Mouse (Mus musculus) layer of hippocampus, postnatal 36 days (tissue): ENCODE data around the gene Shank2. TPM values are rescaled to one million over a fixed set of nuclear protein-coding genes. Genes with fewer than 3 reads are reported as not detected.

Experiments
- DNase-seq, 2 experiments: peaks; one replicate each; pipeline ENCODE4 v3.0.0; 2022
- total RNA-seq, 2 experiments: library from RNA; stranded (reverse); gene quantifications; 2 replicates each; pipeline ENCODE4 v1.2.3; 2021

Shank2 gene
- total RNA-seq, 2 experiments from 2014 or later: 121 to 138 TPM

- peak in 1 of 2 experiments; percentile 20 for DNase-seq
These were observed 172.6 kb downstream of the Shank2 start for GRCm38 (mm10) chr7:144174329-144174728.

GRCm38 (mm10) chr7:144175025-144175424 lies 173.3 kb downstream of the Shank2 start:
- no peak for DNase-seq

- DNase-seq: peak; percentile 62 to 65
These were observed 173.9 kb downstream of the Shank2 start for GRCm38 (mm10) chr7:144175481-144176233.

DNA sequence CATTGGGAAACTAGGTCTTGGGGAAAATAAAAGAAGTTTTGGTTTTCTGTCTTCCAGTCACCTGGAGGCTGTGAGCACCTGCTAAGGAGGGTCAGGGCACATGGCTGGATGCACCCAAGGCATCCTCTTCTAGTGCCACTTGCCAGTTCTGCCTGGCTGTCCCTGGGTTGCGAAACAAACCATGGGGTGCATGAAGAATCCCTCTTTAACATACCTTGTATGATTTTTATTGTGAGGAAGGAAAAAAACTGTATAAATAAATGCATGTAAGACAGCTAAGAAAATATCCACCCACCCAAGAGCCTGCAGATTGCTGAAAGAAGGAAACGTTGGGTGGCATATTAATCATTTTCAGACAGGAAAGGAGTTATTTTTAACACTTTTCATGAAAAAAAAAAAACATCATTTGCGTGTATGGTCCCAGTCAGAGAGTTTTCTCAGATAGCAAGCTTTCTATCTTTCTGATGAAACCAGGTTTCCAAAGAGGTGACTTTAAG lies 174.6 kb downstream of the Shank2 start:
- no peak for DNase-seq

DNA sequence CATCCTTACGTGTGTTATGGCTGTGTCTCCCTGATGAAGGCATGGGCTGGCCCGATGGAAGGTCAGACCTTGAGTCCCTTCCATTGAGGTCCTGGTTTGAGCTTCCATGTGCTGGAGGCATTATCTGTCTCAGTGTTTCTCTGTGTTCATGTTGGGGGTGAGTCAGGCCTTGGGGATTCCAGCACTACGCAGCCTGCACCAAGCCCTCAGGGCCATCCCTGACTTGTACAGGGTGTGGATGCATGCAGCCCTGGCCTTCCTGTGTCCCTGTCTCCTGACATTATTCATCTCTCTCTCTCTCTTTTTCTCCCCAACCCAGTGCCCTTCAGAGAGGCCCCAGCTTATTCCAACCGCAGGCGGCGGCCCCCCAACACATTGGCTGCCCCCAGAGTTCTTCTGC lies 177.7 kb downstream of the Shank2 start:
- DNase-seq: no peak

DNA sequence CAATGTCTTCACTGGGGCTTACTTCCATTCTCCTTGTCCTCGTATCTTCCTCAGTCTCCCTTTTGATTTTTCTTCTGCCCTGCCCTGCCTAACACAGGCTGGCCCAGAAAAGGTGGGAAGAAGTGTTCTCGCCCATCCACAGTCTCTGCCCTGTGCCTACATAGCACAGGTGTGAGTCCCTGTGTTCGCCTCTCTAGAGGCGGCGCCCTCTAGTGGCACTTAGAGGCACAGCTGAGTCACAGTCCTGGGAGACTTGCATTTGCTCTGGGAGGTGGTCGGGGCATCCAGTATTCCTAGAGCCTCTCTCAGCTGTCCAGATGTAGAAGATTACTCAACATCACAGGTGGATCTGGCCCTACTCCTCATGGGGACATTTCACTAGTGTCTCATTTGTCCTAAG lies 179.2 kb downstream of the Shank2 start:
- DNase-seq: peak in 1 of 2 experiments; percentile 57

GRCm38 (mm10) chr7:144187869-144188430 lies 186.2 kb downstream of the Shank2 start:
- DNase-seq: no peak

DNA sequence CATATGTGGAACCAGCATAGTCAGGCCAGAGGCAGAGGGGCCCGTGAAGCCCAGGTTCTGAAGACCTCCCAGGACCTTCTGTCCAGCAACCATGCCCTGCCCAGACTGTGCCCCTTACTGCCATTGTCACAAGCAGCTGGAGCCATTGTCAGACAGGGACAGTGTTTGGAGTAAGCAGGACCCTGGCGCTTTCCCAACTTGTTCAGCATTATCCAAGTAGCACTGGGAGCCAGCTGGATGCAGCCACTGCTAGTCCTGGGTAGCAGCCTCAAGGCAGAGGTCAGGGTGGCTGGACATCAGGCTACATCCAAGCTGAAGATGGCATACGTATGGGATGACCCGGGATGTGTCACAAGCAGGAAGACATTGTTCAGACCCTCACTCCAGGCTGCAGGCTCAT lies 187.7 kb downstream of the Shank2 start:
- DNase-seq: no peak

DNA sequence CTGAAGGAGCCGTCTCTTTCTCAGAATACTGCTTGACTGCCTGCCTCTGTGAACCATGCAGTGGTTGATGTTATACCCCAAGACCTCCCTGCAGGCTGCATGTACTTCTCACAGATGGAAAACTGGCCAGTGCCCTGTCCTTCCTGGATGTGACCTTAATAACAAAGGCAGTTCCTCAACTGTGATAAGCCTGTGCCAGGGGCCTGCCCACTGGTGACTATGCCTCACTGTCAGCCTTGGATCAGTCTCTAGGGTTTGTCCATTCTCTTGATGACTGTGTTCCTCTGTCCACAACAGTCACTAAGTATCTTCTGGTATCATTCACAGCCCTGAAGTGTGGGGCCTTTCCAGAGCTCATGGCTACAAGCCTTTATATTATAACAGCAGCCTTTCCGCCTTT lies 196.8 kb downstream of the Shank2 start:
- DNase-seq: no peak

DNA sequence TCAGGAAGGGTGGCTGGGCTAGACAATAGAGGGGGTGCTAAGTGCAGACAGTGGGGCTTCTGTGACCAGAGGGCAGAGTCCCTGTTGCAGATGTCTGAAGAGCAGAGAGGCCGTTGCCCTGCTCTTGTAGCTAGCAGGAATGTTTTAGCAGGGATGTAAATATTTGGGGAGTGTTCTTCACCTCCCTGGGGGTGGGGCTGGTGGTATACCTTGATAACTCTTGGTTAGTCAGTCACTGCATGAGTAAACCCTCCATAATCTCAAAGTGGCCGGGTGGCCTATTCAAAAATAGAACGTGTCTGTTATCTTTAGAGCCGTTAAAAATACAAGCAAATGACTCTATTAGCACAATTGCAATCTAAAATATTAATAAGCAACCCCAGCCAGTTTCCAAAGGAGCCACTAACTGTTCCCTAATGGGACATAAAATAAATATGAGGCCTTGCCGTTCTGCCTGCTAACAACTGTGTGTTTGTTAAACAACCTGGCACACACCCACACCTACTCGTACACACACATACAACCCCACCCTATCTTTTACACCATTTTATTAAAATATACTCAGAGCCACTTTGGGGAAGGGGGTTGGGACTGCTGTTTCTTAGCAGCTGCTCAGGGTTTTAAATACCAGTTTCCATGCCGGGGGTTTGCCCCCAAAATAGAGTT lies 200.4 kb downstream of the Shank2 start:
- no peak for DNase-seq

DNA sequence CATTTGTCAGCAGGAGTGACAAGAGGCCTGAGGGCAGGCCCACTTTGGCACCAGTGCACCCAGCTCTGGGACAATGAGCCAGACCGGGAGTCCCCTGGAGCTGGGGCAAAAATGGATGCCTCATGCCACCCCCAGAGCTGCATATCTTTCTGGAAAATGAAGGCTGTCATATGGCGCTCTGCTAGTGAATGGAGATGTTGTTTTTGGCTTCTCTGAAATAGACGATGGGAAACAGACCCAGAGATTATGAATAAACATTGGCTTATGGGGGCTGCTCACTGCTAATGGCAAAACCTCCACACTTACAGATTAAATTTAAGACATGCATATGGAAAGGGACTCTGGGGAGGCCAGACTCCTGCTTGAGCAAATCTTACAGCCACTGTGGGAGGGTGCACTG lies 202.6 kb downstream of the Shank2 start:
- DNase-seq: peak in 1 of 2 experiments; percentile 20

DNA sequence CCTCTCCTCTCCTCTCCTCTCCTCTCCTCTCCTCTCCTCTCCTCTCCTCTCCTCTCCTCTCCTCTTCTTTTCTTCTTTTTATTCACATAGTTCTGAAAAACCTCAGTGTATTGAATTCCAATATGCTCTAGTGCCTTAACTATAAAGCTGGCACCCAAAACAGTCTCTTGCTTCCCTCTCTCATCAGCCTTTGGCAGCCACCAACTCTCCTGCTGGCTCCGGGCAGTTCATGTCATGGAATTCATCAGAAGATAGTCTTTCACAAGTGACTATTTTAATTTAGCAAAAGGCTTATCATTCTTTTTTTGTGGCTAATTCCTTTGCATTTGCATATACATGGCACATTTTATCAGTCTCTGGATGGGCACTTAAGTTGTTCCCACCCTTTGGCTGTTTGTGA lies 203.4 kb downstream of the Shank2 start:
- no peak for DNase-seq

DNA sequence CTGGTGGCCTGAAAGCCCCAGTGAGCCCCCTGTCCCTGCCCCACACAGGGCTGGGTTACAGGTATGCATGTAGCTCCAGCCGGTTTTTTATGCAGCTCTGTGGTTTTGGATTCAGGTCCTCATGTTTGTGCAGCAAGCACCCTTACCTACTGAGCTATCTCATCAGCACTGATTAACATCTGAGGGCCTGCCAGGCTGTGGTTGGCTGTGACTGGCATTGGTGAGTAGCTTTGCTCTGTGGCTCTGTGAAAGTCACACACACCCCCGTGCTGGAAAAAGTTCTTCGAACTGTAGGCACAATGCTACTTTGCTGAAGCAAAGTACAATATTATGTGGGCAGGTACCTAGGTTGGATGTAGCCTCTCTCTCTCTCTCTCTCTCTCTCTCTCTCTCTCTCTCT lies 204.1 kb downstream of the Shank2 start:
- DNase-seq: no peak

- DNase-seq: no peak
These were observed 204.5 kb downstream of the Shank2 start for GRCm38 (mm10) chr7:144206254-144206653.

DNA sequence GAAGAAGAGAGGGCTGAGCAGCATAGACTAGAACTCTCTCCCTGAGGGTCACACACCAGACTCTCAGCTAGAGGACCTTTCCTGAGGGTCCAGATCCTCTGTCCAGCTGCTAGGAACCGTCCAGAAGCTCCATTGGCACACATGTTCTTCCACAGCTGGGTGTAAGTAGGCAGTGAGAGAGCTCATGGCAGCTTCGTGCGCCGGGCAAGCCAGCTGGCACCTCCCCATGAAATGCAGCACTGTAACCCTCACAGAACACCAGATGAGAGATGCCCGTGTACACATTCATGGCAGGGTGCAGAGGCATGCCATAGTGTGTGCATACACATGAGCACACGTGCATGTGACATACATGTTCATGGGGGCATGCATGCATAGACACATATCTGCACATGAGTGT lies 205.4 kb downstream of the Shank2 start:
- DNase-seq: no peak

DNA sequence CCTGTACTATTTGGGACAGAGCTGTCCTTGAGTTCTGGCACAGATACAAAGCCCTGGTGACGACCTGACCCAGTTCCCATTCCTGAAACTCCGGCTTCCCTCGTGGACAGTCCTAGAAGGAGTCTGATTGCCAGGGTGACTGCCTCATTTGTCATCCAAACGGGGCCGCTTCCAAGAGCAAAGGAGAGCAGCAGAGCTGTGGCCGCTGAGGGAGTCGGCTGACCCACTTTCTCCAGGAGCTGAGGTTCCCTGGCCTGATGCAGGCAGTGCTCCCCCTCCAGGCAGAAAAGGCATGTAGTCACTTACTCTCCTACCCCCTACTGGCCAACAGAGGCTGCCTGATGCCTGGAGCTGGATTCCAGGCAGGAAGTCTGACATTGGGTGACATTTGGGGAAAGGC lies 206.1 kb downstream of the Shank2 start:
- peak; percentile 45 to 69 for DNase-seq

DNA sequence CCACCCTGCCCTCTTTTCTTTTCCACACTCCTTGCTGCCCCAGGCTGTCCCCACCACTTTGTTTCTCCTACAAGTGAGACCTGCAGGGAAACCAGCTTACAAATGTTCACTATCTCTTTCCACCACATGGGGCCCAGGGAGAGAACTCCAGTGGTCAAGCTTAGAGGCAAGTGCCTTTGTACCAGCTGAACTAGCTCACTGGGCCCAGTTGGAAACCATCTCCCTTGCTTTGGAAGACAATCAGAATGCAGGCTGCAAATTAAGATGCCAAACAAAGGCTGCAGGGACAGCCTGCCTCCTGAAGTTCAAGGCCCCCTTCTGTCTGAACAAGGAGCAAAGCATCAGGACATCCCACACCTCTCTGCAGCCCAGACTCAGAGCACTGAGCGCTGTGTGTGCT lies 206.9 kb downstream of the Shank2 start:
- DNase-seq: no peak

DNA sequence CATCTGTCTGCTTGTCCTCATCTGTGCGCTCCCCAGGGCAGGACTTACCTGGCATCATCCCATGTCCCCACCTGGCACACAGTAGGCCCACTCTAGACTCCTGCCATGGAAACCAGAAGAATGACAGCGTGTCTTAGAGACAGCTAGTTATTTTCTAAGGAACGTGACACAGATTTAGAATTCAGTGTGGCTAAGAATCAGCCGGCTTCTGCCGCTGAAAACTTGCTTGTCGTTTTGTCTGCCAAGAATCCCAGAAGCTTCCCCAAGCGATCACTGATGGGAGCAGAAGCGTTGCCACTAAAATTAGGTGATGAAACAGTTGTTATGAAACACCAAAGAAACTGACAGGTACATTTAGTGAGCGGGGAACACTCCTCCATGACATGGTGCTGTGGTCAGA lies 208.8 kb downstream of the Shank2 start:
- DNase-seq: no peak

- no peak for DNase-seq
These were observed 211.0 kb downstream of the Shank2 start for GRCm38 (mm10) chr7:144212694-144213093.

DNA sequence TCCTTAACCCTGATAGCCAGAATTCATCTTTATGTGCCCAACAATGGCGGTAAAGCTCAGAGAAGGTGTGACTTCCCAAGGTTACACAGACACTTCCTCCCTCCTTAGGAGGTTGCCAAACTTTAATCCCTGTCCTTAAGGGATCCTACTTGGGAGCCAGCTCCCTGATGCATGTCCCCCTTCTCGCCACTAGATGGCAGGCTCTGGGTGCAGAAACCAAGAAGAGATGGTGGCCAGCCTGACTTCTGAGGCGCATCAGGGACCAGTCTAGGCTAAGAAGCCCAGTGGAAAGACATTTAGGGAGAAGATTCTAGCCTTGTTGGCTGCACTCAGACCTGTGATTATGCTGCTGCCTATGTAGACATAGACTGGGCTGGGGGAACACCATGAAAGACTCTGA lies 215.5 kb downstream of the Shank2 start:
- DNase-seq: peak; percentile 63 to 75

- DNase-seq: no peak
These were observed 227.0 kb downstream of the Shank2 start for GRCm38 (mm10) chr7:144228683-144229082.

DNA sequence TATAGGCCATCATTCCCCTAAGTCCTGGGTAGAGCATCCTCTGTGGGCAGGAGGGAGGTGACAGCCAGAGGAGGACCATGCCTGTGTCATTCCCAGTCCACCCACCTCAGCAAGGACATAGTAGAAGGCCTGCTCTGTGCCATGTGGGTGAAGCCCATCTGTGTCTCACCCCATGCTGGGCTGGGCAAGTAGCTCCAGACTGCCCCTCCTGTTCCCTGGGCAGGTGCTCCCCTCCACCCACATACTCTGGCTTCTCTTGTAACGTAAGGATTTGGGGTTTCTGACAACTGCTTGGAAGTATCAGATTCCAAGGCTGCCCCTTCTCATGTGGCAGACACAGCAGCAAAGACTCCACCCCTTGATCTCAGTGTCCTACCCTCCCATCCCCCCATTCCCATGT lies 227.7 kb downstream of the Shank2 start:
- no peak for DNase-seq

GRCm38 (mm10) chr7:144232132-144232706 lies 230.5 kb downstream of the Shank2 start:
- no peak for DNase-seq
